23 mouse cellular contexts compared by ENCODE assay signal in the genomic region with DNA sequence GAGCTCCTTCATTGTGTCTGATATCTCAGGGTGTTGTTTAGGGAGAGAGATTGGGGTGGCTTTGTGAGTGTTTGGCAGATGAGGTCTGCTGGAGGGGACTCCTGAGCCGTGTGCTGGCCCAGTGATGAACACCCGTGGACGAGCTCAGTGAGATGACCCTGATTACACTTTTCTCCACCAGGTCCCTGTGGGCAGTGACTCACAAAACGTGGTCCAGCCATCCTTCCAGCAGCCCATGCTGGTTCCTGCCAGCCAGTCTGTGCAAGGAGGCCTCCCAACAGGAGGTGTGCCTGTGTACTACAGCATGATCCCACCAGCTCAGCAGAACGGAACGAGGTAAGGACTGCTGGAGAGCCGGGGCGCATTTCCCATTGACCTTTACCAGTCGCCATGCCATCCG. TPM values are rescaled to one million over a fixed set of nuclear protein-coding genes. Genes with fewer than 3 reads are reported as not detected.
"Had no signal": no experiment of that assay in that cellular context is flagged by ENCODE, and none has a peak within 500 bp of the region (broad histone marks: within the 10 kb centered on the region; RNA-seq: fewer than 3 reads in every experiment).

No protein-coding gene starts in this region.

- H3K4me1 ChIP-seq: limb, embryonic 13.5 days; liver, embryonic 12.5 days; liver, embryonic 15.5 days; midbrain, embryonic 12.5 days; midbrain, embryonic 15.5 days had no signal

- H3K9ac ChIP-seq: kidney, embryonic 15.5 days; limb, embryonic 13.5 days; liver, embryonic 12.5 days; liver, embryonic 15.5 days; lung, embryonic 15.5 days; midbrain, embryonic 12.5 days; midbrain, embryonic 15.5 days; neural tube, embryonic 13.5 days had no signal

- H3K4me3 ChIP-seq: kidney, embryonic 15.5 days; limb, embryonic 10.5 days; limb, embryonic 13.5 days; liver, embryonic 12.5 days; liver, embryonic 15.5 days; lung, embryonic 15.5 days; midbrain, embryonic 12.5 days; midbrain, embryonic 15.5 days; myocyte; neural tube, embryonic 13.5 days had no signal

- ATAC-seq: intestine, postnatal 0 days; liver, embryonic 12.5 days; midbrain, embryonic 15.5 days had no signal

- H3K27ac ChIP-seq: kidney, embryonic 15.5 days; limb, embryonic 10.5 days; limb, embryonic 13.5 days; liver, embryonic 12.5 days; liver, embryonic 15.5 days; lung, embryonic 15.5 days; midbrain, embryonic 12.5 days; midbrain, embryonic 15.5 days; neural tube, embryonic 13.5 days had no signal

- H3K9me3 ChIP-seq: kidney, embryonic 15.5 days; limb, embryonic 10.5 days; limb, embryonic 13.5 days; liver, embryonic 12.5 days; liver, embryonic 15.5 days; lung, embryonic 15.5 days; midbrain, embryonic 12.5 days; midbrain, embryonic 15.5 days; neural tube, embryonic 13.5 days had no signal

- H3K27me3 ChIP-seq: kidney, embryonic 15.5 days; limb, embryonic 13.5 days; liver, embryonic 12.5 days; liver, embryonic 15.5 days; lung, embryonic 15.5 days; midbrain, embryonic 12.5 days; midbrain, embryonic 15.5 days; neural tube, embryonic 13.5 days had no signal

- H3K4me2 ChIP-seq: kidney, embryonic 15.5 days; limb, embryonic 13.5 days; liver, embryonic 12.5 days; liver, embryonic 15.5 days; lung, embryonic 15.5 days; midbrain, embryonic 12.5 days; midbrain, embryonic 15.5 days; neural tube, embryonic 13.5 days had no signal

- DNase-seq: kidney, adult 2 months; kidney, postnatal 36 days; layer of hippocampus, adult 9-11 months; liver; lung, adult 18-20 months; lung, postnatal 10 days; lung, postnatal 36 days; thymus, adult 18-20 months; thymus, postnatal 36 days had no signal

RNA-seq across cellular contexts. Expression of a gene that starts 29.5 kb away (rescaled TPM):
- total RNA-seq: megakaryocyte progenitor cell, adult 5-6 weeks; neutrophil, adult 5-6 weeks had no signal

RNA-seq across cellular contexts. Expression of a gene that starts 49.1 kb away (rescaled TPM):
- total RNA-seq: megakaryocyte progenitor cell, adult 5-6 weeks; neutrophil, adult 5-6 weeks had no signal
- polyA plus RNA-seq: liver, embryonic 15.5 days; spleen, adult 2 months had no signal
